Mouse (Mus musculus): Measurements from ENCODE around the gene Galnt17.

DNA sequence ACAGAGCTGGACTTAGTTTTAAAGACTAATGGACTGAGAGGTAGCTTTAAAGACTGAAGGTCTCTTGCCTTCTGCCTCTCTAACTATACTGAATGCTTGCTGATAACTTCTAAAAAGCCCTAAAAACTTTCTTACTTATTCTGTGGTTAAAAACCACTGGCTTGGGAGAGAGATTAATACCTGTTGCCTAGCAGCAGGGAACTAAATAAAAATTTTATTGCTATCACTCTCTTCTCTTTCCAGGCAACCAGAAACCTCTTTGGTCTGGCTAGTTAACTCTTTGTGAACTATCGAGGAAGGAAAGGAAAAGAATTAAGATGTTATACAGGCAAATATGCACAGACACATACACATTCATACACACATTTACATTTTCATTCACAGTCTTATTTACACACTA, 377.3 kb downstream of the Galnt17 start:
- no peak for TF ChIP-seq EP300 (IDR thresholded peaks at IDR 0.05; ENCODE audit: low read depth)
- TF ChIP-seq CTCF (IDR thresholded peaks at IDR 0.05; ENCODE audit: low read depth) = no peak

Measured in liver, postnatal 0 days (tissue).